Mouse (Mus musculus) olfactory bulb, adult 2 months (tissue): ENCODE results near the gene Tmod2.

ENCODE experiments used
- CTCF ChIP-seq: fragments of 200-500 bp; IDR thresholded peaks from 2 replicates; pipeline ENCODE4 v1.5.1; 2012; ENCODE audit warnings: low read depth, mild to moderate bottlenecking, low read length, moderate library complexity; ENCODE audit not compliant: insufficient read depth
- POLR2A ChIP-seq: fragments of 200-500 bp; IDR thresholded peaks from 2 replicates; pipeline ENCODE4 v1.6.1; 2012; ENCODE audit warnings: mild to moderate bottlenecking, low read depth, low read length, moderate library complexity; ENCODE audit not compliant: insufficient read depth

DNA sequence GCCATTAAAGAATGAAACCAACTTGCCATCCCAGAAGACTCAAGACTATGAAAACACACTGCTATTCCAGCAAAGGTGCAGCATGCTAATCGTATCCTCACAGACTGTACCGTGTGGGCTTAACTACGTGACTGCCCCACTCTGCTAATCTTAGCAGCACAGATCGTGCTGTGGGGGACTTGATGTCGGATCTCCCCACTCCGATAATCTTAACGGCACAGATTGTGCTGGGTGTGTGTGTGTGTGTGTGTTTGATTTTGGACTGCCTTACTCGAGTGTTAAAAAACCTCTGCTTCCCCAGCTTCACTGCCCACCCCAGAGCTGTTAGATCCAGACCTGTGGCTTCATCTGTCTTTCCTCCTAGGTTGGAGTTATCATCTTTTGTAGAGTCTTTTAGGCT lies 49.8 kb upstream of the Tmod2 start:
- no peak for TF ChIP-seq CTCF
- no peak for TF ChIP-seq POLR2A
